Mouse (Mus musculus) G1E (cell line): ENCODE results near the gene Trpm8.
A peak's percentile ranks its signal among the peaks of the same experiment; 100 is the strongest.

Experiments used
- CTCF ChIP-seq: IDR thresholded peaks from 2 replicates; pipeline ENCODE4 v1.5.1; 2012; ENCODE audit warnings: low read depth, low read length, inconsistent platforms, mixed read lengths
- GATA1 ChIP-seq: IDR thresholded peaks from 2 replicates; pipeline ENCODE4 v1.6.1; 2012; ENCODE audit warnings: borderline replicate concordance, low read length, inconsistent platforms, mixed read lengths
- GATA2 ChIP-seq: IDR thresholded peaks from 2 replicates; pipeline ENCODE4 v1.6.1; 2012; ENCODE audit warnings: low read depth, low read length, inconsistent platforms, borderline replicate concordance
- POLR2AphosphoS5 ChIP-seq: IDR thresholded peaks from 2 replicates; pipeline ENCODE4 v1.6.1; 2012; ENCODE audit warnings: low read depth, low read length, inconsistent platforms; ENCODE audit not compliant: insufficient replicate concordance
- TAL1 ChIP-seq: conservative IDR thresholded peaks from 2 replicates; pipeline ENCODE4 v1.6.1; 2012; ENCODE audit warnings: low read depth, low read length, inconsistent platforms, mixed read lengths

DNA sequence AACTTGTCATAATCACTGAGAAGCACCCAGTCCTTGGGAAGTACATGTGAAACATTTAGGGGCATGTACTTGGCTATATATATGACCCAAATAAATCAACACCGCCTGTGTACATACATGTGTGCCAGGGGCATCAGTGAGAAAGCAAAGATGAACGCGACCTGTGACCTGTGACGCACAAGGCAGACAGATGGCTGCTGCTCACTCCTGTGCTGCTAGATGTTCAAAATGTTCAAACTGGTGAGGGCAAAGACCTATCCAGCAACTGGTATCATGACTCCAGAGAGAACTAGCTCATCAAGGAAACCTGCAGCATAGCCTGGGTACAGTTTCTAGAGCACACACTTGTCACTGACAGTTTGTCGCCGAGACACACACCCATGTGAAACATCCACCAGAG is 10.0 kb upstream of the Trpm8 start:
- TF ChIP-seq GATA1 (no peak), CTCF (no peak), GATA2 (no peak), TAL1 (no peak), POLR2AphosphoS5 (peak; percentile 29)
